Mouse (Mus musculus): ENCODE results near the gene Gm9573.

- TF ChIP-seq GATA1 (IDR thresholded peaks at IDR 0.05; ENCODE audit: borderline replicate concordance, low read length), result no peak
- TF ChIP-seq FLI1 (IDR thresholded peaks at IDR 0.05; ENCODE audit: low read length), result no peak
Observed at GRCm38 (mm10) chr17:35593786-35594185, 32.7 kb downstream of the Gm9573 start.

Measured in megakaryocyte, embryonic 14.5 days (primary cell).